Mouse (Mus musculus): ENCODE results near the gene Map1s.

GRCm38 (mm10) chr8:70904532-70904931 is 1.2 kb upstream of the Map1s start:
- TF ChIP-seq ZNF384 (IDR thresholded peaks at IDR 0.05; ENCODE audit: low read depth, low read length): no peak
- no peak for TF ChIP-seq ZC3H11A (IDR thresholded peaks at IDR 0.05; ENCODE audit: borderline replicate concordance, low read depth, low read length)
- no peak for TF ChIP-seq MAFK (IDR thresholded peaks at IDR 0.05; ENCODE audit: insufficient read depth, low read depth, low read length)
- no peak for TF ChIP-seq CHD2 (IDR thresholded peaks at IDR 0.05; ENCODE audit: low read depth, low read length)
- TF ChIP-seq HCFC1 (IDR thresholded peaks at IDR 0.05; ENCODE audit: borderline replicate concordance, insufficient read depth, low read length): no peak

Data from ES-E14 (cell line).